Mouse (Mus musculus) myocyte (in vitro differentiated cells): Measurements from ENCODE around the gene Gmppb.

Experiments
- CEBPB ChIP-seq: IDR thresholded peaks from 2 replicates; pipeline ENCODE4 v1.6.1; 2011; ENCODE audit warnings: mild to moderate bottlenecking, moderate library complexity; ENCODE audit not compliant: poor library complexity, insufficient read depth, severe bottlenecking
- POLR2A ChIP-seq: IDR thresholded peaks from one replicate; pipeline ENCODE4 v1.6.1; 2011; ENCODE audit warnings: low read depth, mild to moderate bottlenecking, control low read depth, moderate library complexity; ENCODE audit not compliant: insufficient read length
- USF1 ChIP-seq: IDR thresholded peaks from one replicate; pipeline ENCODE4 v1.6.1; 2011; ENCODE audit warnings: low read depth, mild to moderate bottlenecking, control low read depth, moderate library complexity

GRCm38 (mm10) chr9:108046582-108046981 lies 2.5 kb upstream of the Gmppb start:
- TF ChIP-seq POLR2A: no peak
- no peak for TF ChIP-seq CEBPB
- TF ChIP-seq USF1: no peak
